Mouse (Mus musculus) kidney, postnatal 0 days (tissue): ENCODE data around the gene Spock2. TPM values are rescaled to one million over a fixed set of nuclear protein-coding genes. Genes with fewer than 3 reads are reported as not detected.
A peak's percentile ranks its signal among the peaks of the same experiment; 100 is the strongest.
"Not testable (repeated sequence)": the region's sequence is repeated elsewhere in the genome, so short reads cannot be mapped to it uniquely, and the experiment has no call there.

Experiments
- ATAC-seq: fragments of 200-750 bp; cut with Nextera tagmentation; replicated peaks from 2 replicates; pipeline ENCODE4 v1.8.0; 2017; ENCODE audit warnings: low read depth, moderate number of reproducible peaks, moderate TSS enrichment, moderate library complexity; ENCODE audit not compliant: low FRiP score
- DNase-seq: peaks from one replicate; pipeline ENCODE4 v3.0.0-alpha.2; 2016; ENCODE audit warnings: low spot score
- H3K27ac ChIP-seq: fragments of 300-500 bp; sonication (generic); 2 replicates; pipeline ENCODE4 v1.5.1; 2014; ENCODE audit warnings: mild to moderate bottlenecking
- H3K27me3 ChIP-seq: fragments of 300-500 bp; sonication (generic); 2 replicates; pipeline ENCODE4 v1.6.1; 2014; ENCODE audit warnings: low read length, mixed read lengths; ENCODE audit not compliant: insufficient read depth
- H3K36me3 ChIP-seq: fragments of 300-500 bp; sonication (generic); 2 replicates; pipeline ENCODE4 v1.6.1; 2014; ENCODE audit warnings: low read length, mixed read lengths; ENCODE audit not compliant: insufficient read depth
- H3K4me1 ChIP-seq: fragments of 300-500 bp; sonication (generic); replicated peaks from 2 replicates; pipeline ENCODE4 v1.6.1; 2014; ENCODE audit warnings: antibody characterized with exemption, low read length, mixed read lengths; ENCODE audit not compliant: insufficient read depth
- H3K4me2 ChIP-seq: fragments of 300-500 bp; sonication (generic); 2 replicates; pipeline ENCODE4 v1.6.1; 2014; ENCODE audit warnings: mild to moderate bottlenecking, low read length, moderate library complexity, mixed read lengths
- H3K4me3 ChIP-seq: fragments of 300-500 bp; sonication (generic); replicated peaks from 2 replicates; pipeline ENCODE4 v1.5.1; 2014; ENCODE audit warnings: low read depth, low read length
- H3K9ac ChIP-seq: fragments of 300-500 bp; sonication (generic); 2 replicates; pipeline ENCODE4 v1.6.1; 2014; ENCODE audit warnings: low read depth, low read length
- H3K9me3 ChIP-seq: fragments of 300-500 bp; sonication (generic); replicated peaks from 2 replicates; pipeline ENCODE4 v1.6.1; 2016; ENCODE audit warnings: low read length, inconsistent platforms, mixed read lengths
- CTCF ChIP-seq: IDR thresholded peaks from 2 replicates; pipeline ENCODE4 v1.5.1; 2016; ENCODE audit warnings: antibody characterized with exemption, low read depth, mild to moderate bottlenecking, moderate library complexity
- WGBS: fragments of 180-500 bp; shearing (Covaris S2); extraction: QIAGEN DNeasy Blood & Tissue Kit; methylation state at CpG from one replicate; pipeline ENCODE4 v1.1.7; 2014; 5-methylcytosine and 5-hydroxymethylcytosine counted together
- polyA plus RNA-seq: library from polyadenylated mRNA; unstranded; fragments of >200 nt; fragmentation: Nextera tagmentation; extraction: Ambion mirVana; gene quantifications from 2 replicates; pipeline ENCODE4 v1.2.1, GENCODE M21; 2015

Spock2 gene
- polyA plus RNA-seq, 1 experiment from 2014 or later = 22.0 TPM

- Histone ChIP-seq H3K4me3 (no peak overlapping the region), H3K9ac (no peak overlapping the region), H3K36me3 (no peaks in the 10 kb centered on the region), H3K9me3 (no peaks in the 10 kb centered on the region), H3K27me3 (no peaks in the 10 kb centered on the region), H3K4me2 (no peak overlapping the region), H3K27ac (no peak overlapping the region), H3K4me1 (no peaks in the 10 kb centered on the region)
- WGBS = 2% methylated on average over 5 of the region's 5 CpGs
- ATAC-seq = no peak
- peak; percentile 97 for TF ChIP-seq CTCF
- peak; percentile 90 for DNase-seq
Observed at GRCm38 (mm10) chr10:60148087-60148486, 42.1 kb downstream of the Spock2 start.

- ATAC-seq (no peak), DNase-seq (no peak)
- no peaks in the 10 kb centered on the region for H3K9me3 ChIP-seq
- H3K27ac ChIP-seq = no peak overlapping the region
- WGBS = 41% methylated on average over 5 of the region's 6 CpGs
- no peak overlapping the region for H3K4me3 ChIP-seq
- no peaks in the 10 kb centered on the region for H3K4me1 ChIP-seq
- no peak for TF ChIP-seq CTCF
- no peak overlapping the region for H3K4me2 ChIP-seq
- H3K36me3 ChIP-seq = no peaks in the 10 kb centered on the region
- no peaks in the 10 kb centered on the region for H3K27me3 ChIP-seq
- H3K9ac ChIP-seq = no peak overlapping the region
Observed at GRCm38 (mm10) chr10:60151107-60151663, 45.2 kb downstream of the Spock2 start.

GRCm38 (mm10) chr10:60156016-60156415, 50.0 kb downstream of the Spock2 start:
- Histone ChIP-seq H3K4me2 (no peak overlapping the region), H3K9me3 (no peaks in the 10 kb centered on the region), H3K36me3 (no peaks in the 10 kb centered on the region), H3K27me3 (no peaks in the 10 kb centered on the region), H3K9ac (no peak overlapping the region), H3K4me1 (no peaks in the 10 kb centered on the region), H3K4me3 (no peak overlapping the region), H3K27ac (no peak overlapping the region)
- ATAC-seq (no peak), DNase-seq (no peak)
- no peak for TF ChIP-seq CTCF

GRCm38 (mm10) chr10:60158144-60158543, 52.1 kb downstream of the Spock2 start:
- Histone ChIP-seq H3K4me1 (no peaks in the 10 kb centered on the region), H3K9me3 (no peaks in the 10 kb centered on the region), H3K27ac (no peak overlapping the region), H3K4me3 (no peak overlapping the region), H3K4me2 (no peak overlapping the region), H3K9ac (no peak overlapping the region), H3K27me3 (no peaks in the 10 kb centered on the region), H3K36me3 (no peaks in the 10 kb centered on the region)
- TF ChIP-seq CTCF = no peak
- ATAC-seq (0 out of 2 replicates have a peak, but pooled peaks have one; percentile 29), DNase-seq (no peak)
- 83% methylated on average over 3 of the region's 3 CpGs for WGBS

GRCm38 (mm10) chr10:60161397-60161796, 55.4 kb downstream of the Spock2 start:
- not testable (repeated sequence) for H3K4me2 ChIP-seq, ATAC-seq, H3K27me3 ChIP-seq, H3K9ac ChIP-seq, H3K9me3 ChIP-seq, DNase-seq, H3K27ac ChIP-seq, H3K4me1 ChIP-seq, H3K4me3 ChIP-seq, H3K36me3 ChIP-seq
- WGBS = 69% methylated on average over 3 of the region's 3 CpGs

GRCm38 (mm10) chr10:60162184-60162972, 56.4 kb downstream of the Spock2 start:
- not testable (repeated sequence) for H3K27ac ChIP-seq, H3K4me1 ChIP-seq, H3K9me3 ChIP-seq, H3K4me2 ChIP-seq, H3K27me3 ChIP-seq, H3K9ac ChIP-seq, ATAC-seq, DNase-seq, H3K4me3 ChIP-seq, H3K36me3 ChIP-seq
- WGBS = 76% methylated on average over 8 of the region's 8 CpGs

- 95% methylated on average over 6 of the region's 6 CpGs for WGBS
- H3K27me3 ChIP-seq = no peaks in the 10 kb centered on the region
- no peaks in the 10 kb centered on the region for H3K9me3 ChIP-seq
- TF ChIP-seq CTCF = no peak
- H3K4me2 ChIP-seq = no peak overlapping the region
- H3K4me1 ChIP-seq = no peaks in the 10 kb centered on the region
- H3K9ac ChIP-seq = no peak overlapping the region
- DNase-seq = no peak
- H3K27ac ChIP-seq = no peak overlapping the region
- no peak overlapping the region for H3K4me3 ChIP-seq
- ATAC-seq = no peak
- no peaks in the 10 kb centered on the region for H3K36me3 ChIP-seq
Observed at GRCm38 (mm10) chr10:60162973-60163255, 56.9 kb downstream of the Spock2 start.
